Mouse (Mus musculus) spleen, postnatal 14 days (tissue): ENCODE measurements around the gene Igf1r.

Experiments used
- DNase-seq, 2 experiments: peaks; one replicate each; pipeline ENCODE4 v3.0.0; 2021 to 2022; ENCODE audit warnings: low spot score in 2 of 2

The Igf1r gene

DNA sequence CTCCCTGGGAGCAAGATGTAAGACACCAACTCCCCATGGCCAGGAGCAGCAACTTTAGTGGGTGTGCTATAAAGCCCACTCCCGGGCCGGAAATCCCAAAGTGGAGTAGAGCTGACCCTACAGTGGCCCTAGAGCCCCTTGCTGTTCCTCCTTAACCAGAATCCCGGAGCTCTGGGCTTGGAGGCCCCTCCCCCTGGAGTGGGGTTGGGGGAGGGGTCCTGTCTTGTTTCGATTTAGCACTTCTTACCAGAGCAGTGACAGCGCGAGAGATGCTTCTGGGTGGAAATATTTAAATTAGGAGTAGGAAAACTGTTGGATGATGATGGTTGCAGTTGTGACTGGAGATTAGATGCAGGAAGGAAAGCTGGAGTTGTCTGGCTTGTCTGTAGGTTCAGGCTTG lies 275.9 kb downstream of the Igf1r start:
- DNase-seq, result no peak

DNA sequence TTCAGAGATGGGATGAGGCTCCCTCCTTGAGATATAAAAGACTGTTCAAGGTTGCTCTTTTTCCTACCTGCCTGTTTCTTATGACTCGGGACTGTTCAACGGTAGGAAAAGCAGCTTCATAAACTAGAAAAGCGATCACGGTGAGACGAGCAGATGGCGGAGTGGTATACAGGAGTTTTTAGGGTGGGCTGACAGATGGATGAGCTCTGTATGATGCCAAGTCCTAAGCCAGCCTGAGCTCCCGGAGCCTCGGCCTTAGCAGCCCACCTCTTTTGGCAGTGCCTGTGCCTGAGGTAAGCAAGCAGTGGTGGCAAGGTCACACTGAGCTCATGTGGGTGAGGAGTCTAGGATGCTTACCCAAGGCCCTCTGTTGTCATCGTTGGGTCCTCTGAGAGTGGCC lies 278.2 kb downstream of the Igf1r start:
- no peak for DNase-seq

DNA sequence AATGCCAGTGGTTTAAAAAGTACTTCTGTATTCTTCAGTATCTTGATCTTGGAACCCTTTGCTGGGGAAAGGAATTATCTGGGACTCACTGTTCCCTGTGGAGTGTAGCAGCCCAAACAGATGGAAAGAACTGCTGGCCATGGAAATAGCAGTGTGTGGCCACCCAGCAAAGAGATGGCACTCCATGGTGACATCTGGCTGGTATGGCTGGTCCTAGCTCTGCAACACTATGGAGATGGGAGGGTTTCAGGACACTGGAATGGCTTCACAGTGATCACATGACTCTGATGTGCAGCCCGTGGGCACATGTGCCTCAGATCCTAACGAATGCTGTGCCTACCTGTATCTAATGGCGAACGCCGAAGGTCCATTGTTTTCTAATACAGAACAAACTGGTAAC lies 279.9 kb downstream of the Igf1r start:
- DNase-seq, result no peak

DNA sequence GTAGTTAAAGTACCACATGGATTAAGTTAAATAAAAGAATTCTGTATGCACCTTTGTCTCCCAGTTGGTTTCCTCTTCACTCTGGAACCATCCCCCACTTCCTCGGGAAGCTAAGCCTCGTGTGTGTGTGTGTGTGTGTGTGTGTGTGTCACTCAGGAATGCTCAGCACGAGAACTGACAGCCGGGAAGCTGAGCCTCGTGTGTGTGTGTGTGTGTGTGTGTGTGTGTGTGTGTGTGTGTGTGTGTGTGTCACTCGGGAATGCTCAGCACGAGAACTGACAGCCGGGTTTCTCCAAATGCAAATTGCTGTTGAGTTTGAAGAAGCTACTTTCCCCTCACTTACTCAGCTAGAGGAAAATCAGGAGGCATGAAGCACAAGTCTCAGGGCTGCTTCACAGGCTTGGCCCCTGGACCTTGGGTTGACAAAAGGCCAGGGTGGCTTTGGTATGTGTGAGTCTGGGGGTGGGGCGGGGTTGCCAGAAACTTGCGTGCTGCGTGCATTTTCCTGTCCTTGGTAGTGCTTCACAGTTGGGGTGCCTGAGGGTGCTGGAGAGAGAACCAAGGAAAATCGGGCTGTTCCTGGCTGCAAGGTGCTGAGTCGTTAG lies 281.1 kb downstream of the Igf1r start:
- DNase-seq, result no peak

DNA sequence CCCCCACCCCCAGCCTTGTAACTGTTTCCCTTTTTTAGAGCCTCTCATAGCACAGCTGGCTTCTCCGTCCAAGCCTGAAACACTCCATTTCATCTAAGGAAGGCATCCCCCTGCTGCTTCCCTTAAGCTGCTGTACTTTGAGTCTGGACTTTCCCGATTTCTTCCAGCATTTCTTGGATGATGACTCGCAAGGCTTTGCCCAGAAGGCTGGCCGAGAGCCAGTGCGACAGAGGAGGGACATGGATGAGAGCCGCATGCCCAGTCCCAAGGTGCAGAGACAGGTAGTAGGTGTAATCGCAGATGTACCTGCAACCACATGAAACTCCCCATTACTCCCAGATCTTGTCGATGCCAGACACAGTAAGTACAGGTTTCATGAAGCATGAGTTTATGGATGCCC lies 284.2 kb downstream of the Igf1r start:
- DNase-seq, result no peak

DNA sequence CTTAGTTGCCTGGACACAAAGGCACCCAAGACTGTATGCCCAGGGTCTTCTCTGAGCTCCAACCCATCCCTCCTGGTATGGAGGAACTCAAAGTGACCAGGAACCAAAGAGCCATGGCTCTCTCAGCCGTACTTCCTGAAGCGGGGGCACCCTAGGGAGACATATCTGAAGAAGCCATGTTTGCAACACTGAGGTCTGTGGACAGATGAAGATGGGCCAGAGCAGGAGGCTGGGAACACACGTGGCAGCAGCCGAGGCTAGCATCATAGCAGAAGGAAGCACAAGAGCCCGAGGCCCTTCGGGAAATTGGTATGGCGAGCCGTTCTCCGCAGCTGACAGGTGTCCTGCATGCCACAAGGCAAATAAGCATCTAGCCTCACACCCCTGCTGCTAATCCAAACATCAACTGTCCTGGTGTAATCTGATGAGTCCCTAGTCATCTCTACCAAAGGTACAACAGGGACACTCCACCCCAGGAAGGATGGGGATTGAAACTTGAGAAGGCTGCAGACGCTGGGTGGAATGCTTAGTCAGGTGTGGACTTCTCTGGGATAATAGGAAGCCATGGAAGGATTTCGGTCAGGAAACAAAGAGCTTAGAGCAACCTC lies 286.7 kb downstream of the Igf1r start:
- no peak for DNase-seq

DNA sequence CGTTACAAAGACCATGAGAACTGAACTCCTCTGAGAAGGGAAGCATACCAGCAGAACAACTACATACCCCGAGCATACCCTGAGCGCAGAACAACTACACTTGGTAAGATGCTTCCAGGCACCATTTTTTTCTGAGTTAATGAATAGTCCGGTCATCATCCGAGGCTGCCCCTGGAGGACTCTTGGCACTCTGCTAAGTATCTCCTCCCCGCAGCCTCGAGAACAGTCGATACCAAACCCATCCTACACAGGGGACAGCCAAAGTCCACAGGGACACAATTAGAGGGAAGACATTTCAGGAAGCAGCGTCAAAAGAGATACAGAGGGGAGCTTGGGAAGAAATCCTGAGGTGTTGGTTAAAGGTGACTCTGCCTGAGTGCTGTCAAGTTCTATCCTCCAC lies 288.6 kb downstream of the Igf1r start:
- DNase-seq, result no peak

DNA sequence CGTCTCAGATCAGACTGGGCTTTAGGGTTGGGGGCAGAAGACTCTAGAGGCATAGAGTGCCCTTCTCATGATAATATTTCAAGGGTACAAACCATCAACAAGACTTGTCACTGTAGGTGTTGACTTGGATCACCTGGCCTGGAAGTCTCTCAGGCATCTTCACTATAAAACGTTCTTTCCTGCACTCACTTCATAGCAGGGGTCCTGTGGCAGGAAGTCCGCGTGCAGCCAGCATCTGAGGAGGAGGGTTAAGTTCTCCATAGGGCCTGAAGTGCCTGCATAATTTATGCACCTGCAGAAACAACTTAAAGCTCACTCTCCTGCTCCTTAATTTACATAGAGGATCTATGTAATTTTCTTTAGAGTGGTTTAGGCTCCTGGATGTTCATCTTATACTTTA lies 293.1 kb downstream of the Igf1r start:
- no peak for DNase-seq

DNA sequence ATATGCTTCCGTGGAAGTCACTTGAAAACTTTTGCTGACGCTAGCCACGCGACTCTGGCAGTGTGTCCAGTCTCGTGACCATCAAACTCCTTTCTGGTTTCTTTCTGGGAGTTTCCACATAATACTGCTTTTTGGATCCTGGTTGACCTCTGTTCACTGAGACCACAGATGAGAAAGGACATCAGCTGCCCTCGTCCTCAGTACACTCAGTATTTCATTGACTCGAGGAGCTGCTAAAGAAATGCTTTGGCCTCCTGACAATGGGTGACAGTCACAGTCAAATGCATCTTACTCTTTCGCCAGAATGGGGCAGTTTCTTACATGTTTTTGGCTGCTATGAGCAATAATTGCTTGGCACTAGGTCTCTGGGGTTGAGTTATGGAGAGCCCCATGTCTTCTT lies 293.6 kb downstream of the Igf1r start:
- DNase-seq, result no peak

DNA sequence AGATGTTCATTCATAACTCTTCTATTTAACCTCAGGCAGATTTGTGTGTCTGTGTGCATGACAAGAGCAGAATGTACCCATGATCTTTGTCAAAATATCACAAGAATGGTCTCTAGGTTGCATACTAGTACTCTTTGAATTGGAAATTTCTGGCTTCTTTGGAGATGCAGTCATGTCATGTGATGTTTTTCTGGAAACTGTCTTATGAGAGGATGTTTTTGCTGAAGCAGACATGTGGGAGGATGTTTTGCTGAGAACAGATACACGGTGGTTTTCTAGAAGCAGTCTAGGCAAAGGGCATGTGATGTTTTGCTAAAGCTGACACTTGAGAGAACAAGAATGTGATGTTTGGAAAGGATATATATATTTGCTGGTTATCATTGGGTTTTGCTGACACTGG lies 297.8 kb downstream of the Igf1r start:
- DNase-seq, result no peak

DNA sequence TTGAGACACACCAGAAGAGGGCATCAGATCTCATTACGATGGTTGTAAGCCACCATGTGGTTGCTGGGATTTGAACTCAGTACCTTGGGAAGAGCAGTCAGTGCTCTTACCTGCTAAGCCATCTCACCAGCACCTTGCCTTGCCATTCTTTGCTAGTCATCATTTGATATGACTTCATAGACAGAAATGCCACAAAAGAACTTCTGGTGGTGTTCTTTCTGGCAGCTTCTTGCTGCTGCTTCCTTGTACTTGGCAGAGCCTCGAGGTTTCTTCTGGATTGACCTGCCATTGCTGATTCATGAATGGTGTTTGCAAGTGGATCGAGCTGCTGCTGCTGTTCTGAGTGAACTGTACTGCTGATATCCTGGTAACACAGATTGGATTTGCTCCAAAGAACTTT lies 298.3 kb downstream of the Igf1r start:
- DNase-seq, result no peak

DNA sequence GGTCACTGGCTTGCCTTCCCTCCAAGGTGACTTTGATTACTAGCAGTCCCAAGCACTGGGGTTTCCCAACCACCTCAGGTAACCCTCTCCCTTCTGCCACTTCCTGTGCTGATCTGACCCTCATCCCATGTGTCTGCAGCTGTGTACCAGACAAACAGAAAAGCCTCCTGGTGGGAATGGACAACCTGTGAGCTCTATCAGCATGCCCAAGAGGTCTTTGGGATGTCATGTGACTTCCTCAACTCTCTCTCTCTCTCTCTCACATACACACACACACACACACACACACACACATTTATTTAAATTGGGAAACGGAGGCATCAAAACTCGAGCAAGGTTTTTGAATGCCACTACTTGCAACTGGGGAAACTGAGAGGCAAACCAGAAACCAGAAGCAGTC lies 305.1 kb downstream of the Igf1r start:
- no peak for DNase-seq

DNA sequence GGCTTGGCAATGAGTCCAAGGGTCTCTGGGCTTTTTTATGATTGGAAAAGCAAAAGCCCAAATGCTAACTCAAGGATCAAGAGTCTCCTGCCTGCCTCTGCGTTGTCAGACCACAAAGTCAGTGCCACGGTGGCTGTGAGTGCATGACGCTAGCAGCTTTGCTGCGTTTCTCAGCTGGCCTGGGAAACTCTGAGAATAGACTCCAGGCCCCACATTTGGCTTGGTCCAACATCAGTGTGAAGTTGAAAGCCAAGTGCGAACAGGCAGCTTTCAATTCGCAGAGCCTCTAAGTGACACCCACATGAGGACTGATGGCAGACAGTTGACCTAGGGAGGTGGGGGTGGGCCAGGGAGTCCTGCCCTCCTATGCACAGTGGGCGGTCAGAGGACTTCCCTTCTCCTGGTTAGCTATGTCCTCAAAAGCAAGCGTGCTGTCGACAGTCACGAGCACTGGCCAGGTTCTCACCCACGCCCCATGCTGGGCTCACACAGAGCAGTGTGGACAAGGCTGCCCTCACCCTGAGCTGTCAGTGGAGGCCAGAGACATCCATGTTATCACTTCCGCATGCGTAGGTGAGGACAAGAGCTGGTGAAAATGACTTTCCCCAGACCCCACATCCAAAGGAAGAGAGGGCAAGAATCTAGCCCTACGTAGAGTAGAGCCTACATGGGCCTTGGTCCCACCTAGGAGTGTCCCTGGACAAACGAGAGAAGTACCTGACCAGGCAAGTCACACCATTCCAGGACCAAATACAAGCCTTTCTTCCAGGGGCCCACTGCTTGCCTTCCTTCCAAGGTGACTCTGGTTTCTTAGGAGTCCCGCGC lies 305.9 kb downstream of the Igf1r start:
- DNase-seq, result no peak

DNA sequence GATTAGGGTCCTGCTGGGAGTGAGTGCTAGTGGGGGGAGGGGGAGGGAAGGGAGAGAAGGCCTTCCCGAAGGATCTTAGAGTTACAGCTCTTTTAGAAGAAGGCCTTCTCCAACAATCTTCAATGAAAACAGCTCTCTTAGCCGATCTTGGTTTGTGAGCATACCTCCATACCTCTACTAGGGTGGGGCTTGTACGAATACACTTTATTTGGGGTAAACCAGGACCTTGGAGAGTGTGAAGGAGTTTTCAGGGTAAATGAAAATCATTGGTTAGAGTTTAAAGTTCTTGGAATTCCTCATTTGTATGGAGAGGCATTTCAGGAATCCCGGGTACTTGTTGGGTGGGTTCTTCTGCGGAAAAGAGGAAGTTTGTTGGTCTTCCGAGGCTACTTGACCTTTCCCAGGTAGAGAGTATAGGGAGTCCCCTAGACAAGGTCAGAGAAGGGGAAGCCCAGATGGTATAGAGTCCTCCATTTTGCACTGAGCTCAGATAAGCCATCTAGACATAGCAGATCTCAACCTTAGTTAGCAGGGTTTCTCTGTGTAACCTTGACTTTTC lies 307.0 kb downstream of the Igf1r start:
- DNase-seq, result no peak

DNA sequence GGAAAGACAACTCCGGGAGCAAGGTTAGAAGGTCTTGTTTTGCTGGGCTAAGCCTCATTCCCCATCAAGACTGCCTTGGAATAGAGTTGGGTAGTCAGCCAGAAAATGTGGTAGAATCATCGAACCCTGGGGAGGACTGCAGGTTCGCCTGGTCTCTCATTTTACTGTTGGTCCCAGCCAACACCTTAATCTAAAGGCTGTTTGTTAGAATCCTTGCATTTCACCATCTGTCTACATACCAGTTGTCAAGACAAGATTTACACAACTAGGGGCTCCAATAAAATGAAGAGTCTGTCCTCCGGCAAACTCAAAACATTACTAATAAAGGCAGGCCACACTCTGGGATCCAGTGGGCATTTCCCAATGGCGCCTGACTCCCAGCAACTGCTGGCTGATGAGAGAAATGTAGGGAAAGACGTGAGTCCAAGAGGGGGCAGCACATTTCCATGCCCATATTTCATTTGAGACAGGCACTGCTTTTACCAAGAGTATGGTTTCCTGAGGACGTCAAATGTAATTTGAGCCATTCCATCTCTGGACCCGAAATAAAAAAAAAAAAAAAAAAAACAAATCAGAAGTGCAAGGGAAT lies 310.1 kb downstream of the Igf1r start:
- DNase-seq, result no peak

DNA sequence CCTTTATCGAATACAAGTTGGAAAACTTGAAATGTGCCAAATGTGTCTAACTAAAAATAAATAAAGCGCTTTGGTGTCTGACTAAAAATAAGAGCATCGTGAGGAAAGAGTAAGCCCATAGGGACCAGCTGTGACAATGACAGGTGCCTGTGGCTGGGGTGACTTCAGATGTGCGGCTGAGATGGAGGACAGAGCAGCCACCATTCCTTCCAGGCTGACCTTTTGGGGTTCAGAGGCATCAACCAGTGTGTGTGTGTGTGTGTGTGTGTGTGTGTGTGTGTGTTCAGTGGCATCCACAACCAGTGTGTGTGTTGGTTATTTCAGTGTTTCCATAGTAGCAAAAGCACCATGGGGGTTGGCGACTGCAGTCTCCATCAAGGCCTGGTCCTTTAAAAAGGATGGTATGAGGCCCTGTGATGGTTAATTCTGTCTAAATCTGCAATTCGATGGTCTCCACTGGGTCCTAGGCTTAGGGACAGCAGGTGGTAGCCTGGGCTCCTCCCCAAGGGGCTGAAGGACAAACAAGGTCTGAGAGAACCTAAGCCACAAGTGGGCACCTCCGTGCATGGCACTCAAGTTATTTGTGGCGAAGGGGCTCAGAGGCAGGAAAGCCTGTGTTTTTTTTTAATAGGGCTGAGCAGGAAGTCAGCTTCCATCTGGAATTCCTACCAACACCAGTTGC lies 310.9 kb downstream of the Igf1r start:
- no peak for DNase-seq

DNA sequence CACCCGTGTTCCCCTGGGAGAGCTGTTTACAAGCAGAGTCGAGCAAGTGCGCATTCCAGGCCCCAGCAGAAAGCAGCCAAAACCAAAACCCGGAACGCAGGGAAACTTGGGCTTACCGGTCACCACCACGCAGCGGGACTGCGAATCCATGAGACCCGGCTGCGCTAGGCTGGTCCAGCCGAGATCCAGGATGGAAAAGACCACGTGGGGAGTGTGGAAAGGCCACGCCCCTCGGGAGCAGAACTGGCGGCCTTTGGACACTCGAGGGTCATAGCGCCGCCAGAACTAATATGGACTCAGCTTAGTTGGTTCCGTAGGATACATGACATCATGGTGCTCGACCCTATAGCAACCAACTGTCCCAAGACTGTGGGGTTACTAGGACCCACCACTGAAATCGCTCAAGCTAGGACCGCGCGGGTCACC lies 311.4 kb downstream of the Igf1r start, which contains the start of gene Pgpep1l:
Gene Pgpep1l, minus strand, starts transcription at position 206 of the 426 bp plus-strand sequence.
- no peak for DNase-seq

DNA sequence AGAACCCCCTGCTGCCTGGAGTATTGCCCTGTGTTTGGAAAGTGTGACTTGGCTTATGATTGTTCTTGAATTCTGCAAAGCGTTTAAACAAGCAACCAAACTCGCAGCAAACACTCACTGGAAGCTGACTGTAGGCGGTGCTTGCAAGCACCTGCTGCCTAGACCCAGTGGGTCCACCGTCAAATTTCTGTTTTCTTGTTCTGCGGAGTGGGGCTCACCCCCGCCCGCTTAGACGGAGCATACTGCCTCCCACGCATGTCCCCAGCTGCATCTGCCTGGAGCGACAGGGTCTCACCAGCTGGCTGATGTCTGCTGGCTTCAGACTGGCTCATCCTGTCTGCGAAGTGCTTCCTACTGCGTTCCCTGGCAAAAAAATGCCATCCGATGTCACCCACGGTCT lies 311.9 kb downstream of the Igf1r start:
- DNase-seq, result no peak

DNA sequence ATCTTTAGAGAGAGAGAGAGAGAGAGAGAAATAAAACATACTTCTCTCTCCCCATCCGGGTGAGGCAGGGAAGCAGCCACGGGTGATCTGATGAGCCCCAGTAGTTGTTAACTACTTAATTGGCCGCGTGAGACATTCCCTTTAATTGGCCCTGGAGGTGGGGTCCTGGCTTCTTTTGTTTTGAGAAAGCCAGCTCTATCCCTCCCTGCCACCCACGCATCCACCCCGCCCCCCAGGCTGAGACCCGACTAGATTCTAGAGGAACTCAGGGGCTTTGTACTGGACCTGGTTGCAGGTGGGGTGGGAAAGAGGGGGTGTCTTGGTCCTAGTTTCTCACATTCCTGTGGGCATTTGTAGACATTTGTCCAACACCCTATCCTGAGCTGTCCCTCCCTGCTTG lies 312.8 kb downstream of the Igf1r start:
- no peak for DNase-seq

DNA sequence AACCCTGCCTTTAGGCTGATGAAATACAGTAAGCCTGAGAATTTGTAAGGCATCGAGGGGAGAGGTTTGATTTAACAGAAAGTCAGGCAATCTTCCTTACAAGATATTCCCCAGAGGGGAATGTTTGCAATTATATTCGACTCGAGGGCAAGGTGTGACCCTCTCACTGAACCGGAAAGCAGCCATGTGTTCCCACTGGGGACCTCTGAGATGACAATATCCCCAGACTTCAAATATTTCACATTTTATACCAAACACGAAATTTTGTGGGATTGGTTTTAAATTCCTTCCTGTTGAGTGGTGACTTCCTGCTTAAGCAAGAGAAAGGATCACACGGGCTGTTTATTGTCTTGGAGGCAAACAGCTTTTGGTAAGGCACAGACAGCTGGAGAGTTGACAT lies 314.1 kb downstream of the Igf1r start:
- no peak for DNase-seq

DNA sequence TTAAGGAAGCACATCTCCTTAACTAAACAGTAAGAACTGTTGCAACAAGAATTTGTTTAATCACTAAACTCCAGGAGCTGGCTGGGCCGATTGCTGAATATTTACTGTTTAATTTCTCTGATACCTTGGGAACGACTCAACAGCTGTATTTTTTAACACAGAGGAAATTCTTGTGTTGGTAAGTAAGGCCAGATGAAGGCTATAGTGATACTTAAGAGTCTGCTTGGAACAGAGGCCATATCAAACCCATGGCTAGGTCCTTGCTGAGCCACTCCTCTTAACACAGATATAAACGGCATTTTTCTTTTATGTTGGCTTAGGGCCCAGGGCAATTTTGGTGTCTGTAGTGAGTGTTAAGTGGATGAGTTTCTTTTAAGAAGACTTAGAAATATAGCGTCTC lies 317.9 kb downstream of the Igf1r start:
- no peak for DNase-seq

DNA sequence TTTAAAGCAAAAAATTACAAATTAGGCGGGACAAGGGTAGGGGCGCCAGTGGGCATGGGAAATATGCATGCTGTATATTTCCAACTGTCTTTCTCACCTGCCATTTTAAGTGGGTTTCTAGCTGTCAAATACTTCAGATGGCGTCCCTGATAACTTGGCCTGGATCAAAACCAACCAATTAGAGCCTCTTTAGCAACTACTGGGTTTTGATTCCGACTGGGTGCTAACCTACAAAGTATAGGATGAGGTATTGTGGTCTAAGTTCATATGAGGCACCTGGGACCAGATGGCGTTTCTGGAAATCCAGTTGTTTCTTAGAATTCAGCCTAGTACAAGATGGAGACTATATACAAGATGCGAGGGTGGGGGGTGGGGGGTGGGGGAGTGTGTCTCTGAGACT lies 319.2 kb downstream of the Igf1r start:
- DNase-seq, result no peak
